Mouse (Mus musculus) forebrain, embryonic 13.5 days (tissue): ENCODE measurements at regions not wholly inside any gene's neighbourhood (a gene's known extent, or its start where the extent isn't known, plus 50 kb on each side); places are given as distances from the start of the nearest gene placed in this dataset.

Source experiments
- ATAC-seq: fragments of 200-750 bp; cut with Nextera tagmentation; 2 replicates; pipeline ENCODE4 v1.8.0; 2017
- H3K27ac ChIP-seq: fragments of 300-500 bp; sonication (generic); 2 replicates; pipeline ENCODE4 v1.5.1; 2015; ENCODE audit warnings: inconsistent platforms, mild to moderate bottlenecking, moderate library complexity
- H3K27me3 ChIP-seq: fragments of 300-500 bp; sonication (generic); 2 replicates; pipeline ENCODE4 v1.6.1; 2015; ENCODE audit warnings: mild to moderate bottlenecking, inconsistent platforms
- H3K36me3 ChIP-seq: fragments of 300-500 bp; sonication (generic); 2 replicates; pipeline ENCODE4 v1.6.1; 2015; ENCODE audit warnings: mild to moderate bottlenecking, inconsistent platforms; ENCODE audit not compliant: poor library complexity, severe bottlenecking
- H3K4me1 ChIP-seq: fragments of 300-500 bp; sonication (generic); 2 replicates; pipeline ENCODE4 v1.6.1; 2015; ENCODE audit warnings: inconsistent platforms
- H3K4me2 ChIP-seq: fragments of 300-500 bp; sonication (generic); 2 replicates; pipeline ENCODE4 v1.6.1; 2015; ENCODE audit warnings: inconsistent platforms, mild to moderate bottlenecking, moderate library complexity
- H3K4me3 ChIP-seq: fragments of 300-500 bp; sonication (generic); 2 replicates; pipeline ENCODE4 v1.5.1; 2015; ENCODE audit warnings: mild to moderate bottlenecking, inconsistent platforms
- H3K9ac ChIP-seq: fragments of 300-500 bp; sonication (generic); 2 replicates; pipeline ENCODE4 v1.6.1; 2015; ENCODE audit warnings: mild to moderate bottlenecking, inconsistent platforms
- H3K9me3 ChIP-seq: fragments of 300-500 bp; sonication (generic); replicated peaks from 2 replicates; pipeline ENCODE4 v1.6.1; 2016; ENCODE audit warnings: inconsistent platforms
- WGBS: fragments of 180-500 bp; shearing (Covaris S2); methylation state at CpG from one replicate; pipeline ENCODE4 v1.1.7; 2015; 5-methylcytosine and 5-hydroxymethylcytosine counted together

GRCm38 (mm10) chr9:67610696-67611095 is 51.2 kb upstream of the Tln2 start:
- no peak for ATAC-seq
- Histone ChIP-seq H3K4me1 (no peaks in the 10 kb centered on the region), H3K27ac (no peak overlapping the region), H3K9ac (no peak overlapping the region), H3K4me3 (no peak overlapping the region), H3K4me2 (no peak overlapping the region), H3K9me3 (no peaks in the 10 kb centered on the region), H3K36me3 (no peaks in the 10 kb centered on the region), H3K27me3 (no peaks in the 10 kb centered on the region)
- 95% methylated on average over 6 of the region's 6 CpGs for WGBS

GRCm38 (mm10) chr9:67611676-67612075 is 52.2 kb upstream of the Tln2 start:
- Histone ChIP-seq H3K9me3 (no peaks in the 10 kb centered on the region), H3K36me3 (no peaks in the 10 kb centered on the region), H3K27me3 (no peaks in the 10 kb centered on the region), H3K4me3 (no peak overlapping the region), H3K9ac (no peak overlapping the region), H3K4me2 (no peak overlapping the region), H3K4me1 (no peaks in the 10 kb centered on the region), H3K27ac (no peak overlapping the region)
- ATAC-seq = no peak
- WGBS = 89% methylated on average over 6 of the region's 6 CpGs

GRCm38 (mm10) chr9:67612101-67612500 is 52.6 kb upstream of the Tln2 start:
- Histone ChIP-seq H3K36me3 (no peaks in the 10 kb centered on the region), H3K9ac (no peak overlapping the region), H3K4me1 (0 out of 2 replicates have a peak, but pooled peaks cover 1% of the 10 kb centered on the region), H3K4me3 (no peak overlapping the region), H3K27ac (no peak overlapping the region), H3K9me3 (no peaks in the 10 kb centered on the region), H3K27me3 (no peaks in the 10 kb centered on the region), H3K4me2 (no peak overlapping the region)
- 95% methylated on average over 2 of the region's 2 CpGs for WGBS
- no peak for ATAC-seq

- ATAC-seq = no peak
- Histone ChIP-seq H3K4me2 (no peak overlapping the region), H3K4me3 (no peak overlapping the region), H3K27me3 (no peaks in the 10 kb centered on the region), H3K9ac (no peak overlapping the region), H3K9me3 (no peaks in the 10 kb centered on the region), H3K36me3 (no peaks in the 10 kb centered on the region), H3K4me1 (peaks cover 9% of the 10 kb centered on the region; the same call in 1 of the 2 replicates), H3K27ac (no peak overlapping the region)
- 86% methylated on average over 2 of the region's 2 CpGs for WGBS
Observed at GRCm38 (mm10) chr9:67614068-67614727, 54.7 kb upstream of the Tln2 start.

DNA sequence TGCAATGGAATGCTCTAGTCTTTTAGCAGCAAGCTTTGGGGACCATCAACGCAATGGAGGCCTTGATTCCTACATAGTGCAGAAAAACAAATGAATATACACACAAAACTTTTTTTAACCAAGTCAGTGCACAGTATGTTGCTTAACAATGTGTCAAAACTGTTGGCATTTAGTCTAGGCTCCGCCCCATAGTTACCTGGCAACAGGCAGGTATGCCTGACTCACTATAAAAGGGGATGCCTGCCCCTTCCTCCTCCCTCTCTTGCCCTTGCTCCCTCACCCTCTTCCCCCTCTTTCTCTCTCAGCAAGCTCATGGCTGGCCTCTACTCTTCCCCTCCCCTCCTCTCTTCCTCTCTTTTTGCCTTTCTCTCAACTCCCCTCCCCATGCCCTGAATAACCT is 56.7 kb upstream of the Tln2 start:
- H3K4me1 ChIP-seq = peaks cover 9% of the 10 kb centered on the region; the same call in 1 of the 2 replicates
- H3K27ac ChIP-seq = no peak overlapping the region
- H3K9ac ChIP-seq = no peak overlapping the region
- H3K9me3 ChIP-seq = no peaks in the 10 kb centered on the region
- no peak overlapping the region for H3K4me3 ChIP-seq
- H3K27me3 ChIP-seq = no peaks in the 10 kb centered on the region
- no peaks in the 10 kb centered on the region for H3K36me3 ChIP-seq
- ATAC-seq = no peak
- WGBS = 90% methylated on average over 2 of the region's 2 CpGs
- no peak overlapping the region for H3K4me2 ChIP-seq

GRCm38 (mm10) chr9:67617341-67618217 is 58.1 kb upstream of the Tln2 start:
- WGBS = 40% methylated on average over 14 of the region's 14 CpGs
- H3K27ac ChIP-seq = no peak overlapping the region
- no peaks in the 10 kb centered on the region for H3K9me3 ChIP-seq
- no peak overlapping the region for H3K9ac ChIP-seq
- H3K4me1 ChIP-seq = peaks cover 9% of the 10 kb centered on the region; the same call in 1 of the 2 replicates
- H3K36me3 ChIP-seq = no peaks in the 10 kb centered on the region
- no peak for ATAC-seq
- H3K4me3 ChIP-seq = no peak overlapping the region
- no peaks in the 10 kb centered on the region for H3K27me3 ChIP-seq
- H3K4me2 ChIP-seq = no peak overlapping the region

GRCm38 (mm10) chr9:67620945-67621344 is 61.4 kb upstream of the Tln2 start:
- Histone ChIP-seq H3K27me3 (no peaks in the 10 kb centered on the region), H3K4me2 (no peak overlapping the region), H3K4me3 (no peak overlapping the region), H3K27ac (no peak overlapping the region), H3K4me1 (peaks cover 9% of the 10 kb centered on the region; the same call in 1 of the 2 replicates), H3K36me3 (no peaks in the 10 kb centered on the region), H3K9ac (no peak overlapping the region), H3K9me3 (no peaks in the 10 kb centered on the region)
- no peak for ATAC-seq
- 55% methylated on average over 3 of the region's 3 CpGs for WGBS

DNA sequence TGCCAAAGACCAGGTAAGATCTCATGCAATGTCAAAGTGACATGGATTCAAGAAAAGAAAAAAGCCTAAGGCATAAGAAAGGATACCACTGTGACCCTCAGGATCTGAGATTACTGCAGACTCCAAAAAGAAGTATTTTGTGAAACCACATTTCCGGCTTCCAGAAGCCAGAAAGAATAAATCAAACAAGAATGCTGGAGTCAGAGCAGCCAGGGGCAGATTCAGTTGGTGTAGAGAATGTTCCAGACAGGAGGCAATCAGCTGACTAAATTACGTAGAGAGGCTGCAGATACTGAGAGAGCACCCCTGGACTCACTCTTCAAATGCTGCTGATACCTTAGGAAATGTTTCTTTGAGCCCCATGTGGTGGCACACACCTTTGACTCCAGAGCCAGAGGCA is 67.7 kb upstream of the Tln2 start:
- Histone ChIP-seq H3K9ac (no peak overlapping the region), H3K36me3 (no peaks in the 10 kb centered on the region), H3K27ac (no peak overlapping the region), H3K4me2 (no peak overlapping the region), H3K9me3 (no peaks in the 10 kb centered on the region), H3K4me1 (peaks cover 8% of the 10 kb centered on the region), H3K27me3 (peaks cover 16% of the 10 kb centered on the region), H3K4me3 (no peak overlapping the region)
- ATAC-seq = no peak
- WGBS = 87% methylated on average over 2 of the region's 2 CpGs

DNA sequence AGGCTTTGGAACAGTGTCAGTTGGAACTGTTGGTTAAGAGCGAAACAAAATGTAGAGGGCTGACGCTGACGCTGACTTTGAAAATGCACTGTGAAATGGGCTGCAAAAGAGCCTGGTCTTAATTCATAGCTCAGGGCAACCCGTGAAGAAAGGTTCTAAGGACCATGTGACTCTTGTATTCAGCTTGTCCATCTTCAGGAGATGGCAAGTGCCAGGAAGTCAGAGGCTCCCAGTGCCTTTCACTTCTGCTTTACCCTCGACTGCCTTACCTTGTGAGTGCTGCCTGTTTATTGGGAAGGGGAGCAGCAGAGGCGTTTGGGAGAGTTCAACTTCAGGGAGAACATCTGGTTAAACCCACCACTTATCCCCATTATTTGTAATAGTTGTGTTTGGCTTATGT is 70.1 kb upstream of the Tln2 start:
- H3K27me3 ChIP-seq = peaks cover 19% of the 10 kb centered on the region
- peaks cover 12% of the 10 kb centered on the region for H3K4me1 ChIP-seq
- H3K4me3 ChIP-seq = no peak overlapping the region
- no peak overlapping the region for H3K9ac ChIP-seq
- no peak overlapping the region for H3K27ac ChIP-seq
- WGBS = 35% methylated on average over 6 of the region's 6 CpGs
- H3K9me3 ChIP-seq = no peaks in the 10 kb centered on the region
- H3K4me2 ChIP-seq = no peak overlapping the region
- H3K36me3 ChIP-seq = no peaks in the 10 kb centered on the region
- ATAC-seq = no peak

- Histone ChIP-seq H3K27ac (no peak overlapping the region), H3K4me1 (peaks cover 12% of the 10 kb centered on the region), H3K36me3 (no peaks in the 10 kb centered on the region), H3K9ac (no peak overlapping the region), H3K27me3 (peaks cover 19% of the 10 kb centered on the region), H3K4me2 (no peak overlapping the region), H3K9me3 (no peaks in the 10 kb centered on the region), H3K4me3 (no peak overlapping the region)
- ATAC-seq = no peak
- WGBS = 82% methylated on average over 3 of the region's 3 CpGs
Observed at GRCm38 (mm10) chr9:67630173-67630572, 70.7 kb upstream of the Tln2 start.

GRCm38 (mm10) chr9:67631741-67632243 is 72.3 kb upstream of the Tln2 start:
- Histone ChIP-seq H3K9ac (no peak overlapping the region), H3K9me3 (no peaks in the 10 kb centered on the region), H3K4me3 (peak overlapping the region; percentile 78), H3K36me3 (no peaks in the 10 kb centered on the region), H3K27me3 (peaks cover 19% of the 10 kb centered on the region), H3K27ac (no peak overlapping the region), H3K4me1 (peaks cover 12% of the 10 kb centered on the region), H3K4me2 (peak overlapping the region; percentile 100)
- no peak for ATAC-seq
- WGBS = 2% methylated on average over 6 of the region's 6 CpGs

DNA sequence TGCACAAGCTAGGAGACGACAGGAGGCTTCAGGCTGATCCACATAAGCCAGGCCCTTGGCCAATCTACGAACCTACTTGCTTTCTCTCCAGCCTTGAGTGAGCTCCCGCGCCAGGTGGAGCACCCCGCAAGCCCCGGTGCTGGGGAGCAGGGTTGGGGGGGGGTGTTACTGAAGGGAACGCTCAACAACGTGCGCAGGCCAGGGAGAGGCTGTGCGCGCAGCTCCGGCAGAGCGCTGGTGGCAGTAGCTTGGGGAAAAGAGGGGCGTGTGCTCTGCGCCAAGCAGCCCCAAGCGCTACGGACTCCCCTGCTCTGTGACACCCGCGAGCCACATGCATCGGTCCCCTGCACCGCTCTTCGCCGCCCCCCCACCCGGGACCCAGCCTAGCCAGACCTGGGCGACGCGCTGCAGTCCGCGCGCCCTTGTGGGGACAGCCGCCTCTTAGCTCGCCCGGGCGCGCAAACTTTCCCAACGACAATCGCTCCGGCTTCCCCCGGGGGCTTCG is 73.1 kb upstream of the Tln2 start:
- H3K9me3 ChIP-seq = no peaks in the 10 kb centered on the region
- peak overlapping the region; percentile 78 for H3K4me3 ChIP-seq
- H3K27ac ChIP-seq = no peak overlapping the region
- peak overlapping the region; percentile 100 for H3K4me2 ChIP-seq
- H3K4me1 ChIP-seq = peaks cover 12% of the 10 kb centered on the region
- H3K36me3 ChIP-seq = no peaks in the 10 kb centered on the region
- WGBS = under 1% methylated on average over 31 of the region's 40 CpGs
- H3K27me3 ChIP-seq = peaks cover 19% of the 10 kb centered on the region
- peak overlapping the region; percentile 83 for H3K9ac ChIP-seq
- ATAC-seq = peak; percentile 61
